In genomic region chr1:86018235-86019055, GRCm38 (mm10) we compare ENCODE assay signal across 7 mouse cellular contexts. TPM values are rescaled to one million over a fixed set of nuclear protein-coding genes. Genes with fewer than 3 reads are reported as not detected.
A peak's percentile ranks its signal among the peaks of the same experiment; 100 is the strongest.
DNase-seq lines count a peak whose midpoint lies in the region; ATAC-seq lines count a peak whose summit lies in the region.

No protein-coding gene starts in this region.

- H3K4me3 ChIP-seq in forebrain, embryonic 11.5 days (ENCODE audit: low read depth, low read length), result peak overlapping the region; percentile 43
- peak overlapping the region; percentile 47 for H3K4me3 ChIP-seq in hindbrain, embryonic 11.5 days (ENCODE audit: low read depth, low read length)

- H3K9me3 ChIP-seq in forebrain, embryonic 11.5 days (ENCODE audit: control insufficient read depth, low read length), result no peaks in the 10 kb centered on the region
- no peaks in the 10 kb centered on the region for H3K9me3 ChIP-seq in hindbrain, embryonic 11.5 days (ENCODE audit: control insufficient read depth, low read length)

- WGBS in forebrain, embryonic 11.5 days, result 3% methylated on average over 60 of the region's 60 CpGs
- WGBS in hindbrain, embryonic 11.5 days, result 4% methylated on average over 60 of the region's 60 CpGs

- H3K36me3 ChIP-seq in forebrain, embryonic 11.5 days (ENCODE audit: control insufficient read depth, insufficient read depth, low read length), result no peaks in the 10 kb centered on the region
- H3K36me3 ChIP-seq in hindbrain, embryonic 11.5 days (ENCODE audit: control insufficient read depth, insufficient read depth, low read length), result no peaks in the 10 kb centered on the region

- H3K27ac ChIP-seq in forebrain, embryonic 11.5 days (ENCODE audit: low read depth, low read length), result no peak overlapping the region
- H3K27ac ChIP-seq in hindbrain, embryonic 11.5 days (ENCODE audit: low read depth, low read length), result no peak overlapping the region

- H3K4me1 ChIP-seq in forebrain, embryonic 11.5 days (replicated peaks; ENCODE audit: control insufficient read depth, insufficient read depth, low read length), result no peaks in the 10 kb centered on the region; the same call in 1 of the 2 replicates
- no peaks in the 10 kb centered on the region; the same call in 1 of the 2 replicates for H3K4me1 ChIP-seq in hindbrain, embryonic 11.5 days (replicated peaks; ENCODE audit: control insufficient read depth, insufficient read depth, low read length)

- peak overlapping the region; percentile 56 for H3K9ac ChIP-seq in forebrain, embryonic 11.5 days (ENCODE audit: low read length)
- H3K9ac ChIP-seq in hindbrain, embryonic 11.5 days (ENCODE audit: low read depth, low read length), result peak overlapping the region; percentile 67

- H3K4me2 ChIP-seq in forebrain, embryonic 11.5 days (ENCODE audit: low read depth, low read length, severe bottlenecking), result peak overlapping the region; percentile 97
- H3K4me2 ChIP-seq in hindbrain, embryonic 11.5 days (replicated peaks; ENCODE audit: low read depth, low read length), result peak overlapping the region; percentile 95

- peak; percentile 46 for DNase-seq in Muller cell, postnatal 12 days (ENCODE audit: inconsistent ontology term)
- peak; percentile 39 for DNase-seq in brain, embryonic 18.5 days (ENCODE audit: low read depth, low spot score)
- DNase-seq in forebrain, embryonic 11.5 days (ENCODE audit: low spot score), result peak; percentile 88
- peak; percentile 78 for DNase-seq in hindbrain, embryonic 11.5 days (ENCODE audit: low spot score)
- peak; percentile 59 to 63 for DNase-seq in left cerebral cortex, adult 8-10 months (ENCODE audit: low spot score in 2 of 2)
- peak; percentile 67 to 70 for DNase-seq in lung, postnatal 4 days
- DNase-seq in right cerebral cortex, postnatal 25 days, result peak; percentile 79

- peak; percentile 60 for ATAC-seq in forebrain, embryonic 11.5 days (replicated peaks; ENCODE audit: low FRiP score)
- ATAC-seq in hindbrain, embryonic 11.5 days (ENCODE audit: low FRiP score), result peak; percentile 76

- peaks cover 14% of the 10 kb centered on the region for H3K27me3 ChIP-seq in forebrain, embryonic 11.5 days (ENCODE audit: control insufficient read depth, insufficient read depth, low read length)
- peaks cover 19% of the 10 kb centered on the region for H3K27me3 ChIP-seq in hindbrain, embryonic 11.5 days (ENCODE audit: control insufficient read depth, insufficient read depth, low read length)

RNA-seq across cellular contexts. Expression of gene Spata3, which starts 1.8 kb away (rescaled TPM):
- not detected in 2 replicates for polyA plus RNA-seq in forebrain, embryonic 11.5 days (2014; fragmentation: Nextera tagmentation; extraction: Ambion mirVana)
- polyA plus RNA-seq in hindbrain, embryonic 11.5 days (2014; fragmentation: Nextera tagmentation; extraction: Ambion mirVana), result not detected in 2 replicates
- total RNA-seq in left cerebral cortex, adult 8-10 months (2022), result 1 to 10 TPM in 1 of 4 experiments, under 1 TPM in 3; 0.46 to 2.0 (median 0.66) TPM

RNA-seq across cellular contexts. Expression of gene 2810459M11Rik, which starts 27.2 kb away (rescaled TPM):
- 0.07 and 0.36 TPM in 2 replicates for polyA plus RNA-seq in forebrain, embryonic 11.5 days (2014; fragmentation: Nextera tagmentation; extraction: Ambion mirVana)
- 0.18 and 0.42 TPM in 2 replicates for polyA plus RNA-seq in hindbrain, embryonic 11.5 days (2014; fragmentation: Nextera tagmentation; extraction: Ambion mirVana)
- total RNA-seq in left cerebral cortex, adult 8-10 months (2022), result 10 to 100 TPM in 3 of 4 experiments, 1 to 10 TPM in 1; 9.0 to 12.6 (median 11.5) TPM

RNA-seq across cellular contexts. Expression of gene Psmd1, which starts 45.7 kb away (rescaled TPM):
- polyA plus RNA-seq in forebrain, embryonic 11.5 days (2014; fragmentation: Nextera tagmentation; extraction: Ambion mirVana), result 221 and 225 TPM in 2 replicates
- 216 and 247 TPM in 2 replicates for polyA plus RNA-seq in hindbrain, embryonic 11.5 days (2014; fragmentation: Nextera tagmentation; extraction: Ambion mirVana)
- 100 to 1,000 TPM; 121 to 131 (median 126) TPM for total RNA-seq in left cerebral cortex, adult 8-10 months (2022)

RNA-seq across cellular contexts. Expression of gene Gpr55, which starts 57.6 kb away (rescaled TPM):
- polyA plus RNA-seq in forebrain, embryonic 11.5 days (2014; fragmentation: Nextera tagmentation; extraction: Ambion mirVana), result not detected in 2 replicates
- polyA plus RNA-seq in hindbrain, embryonic 11.5 days (2014; fragmentation: Nextera tagmentation; extraction: Ambion mirVana), result 0.08 TPM in 1 of 2 replicates, not detected in the other
- under 1 TPM; 0.11 to 0.23 (median 0.21) TPM for total RNA-seq in left cerebral cortex, adult 8-10 months (2022)
